Mouse (Mus musculus) intestine, postnatal 0 days (tissue): ENCODE results near the gene Gaa. TPM values are rescaled to one million over a fixed set of nuclear protein-coding genes. Genes with fewer than 3 reads are reported as not detected.

ENCODE experiments used
- ATAC-seq: fragments of 200-750 bp; cut with Nextera tagmentation; 2 replicates; pipeline ENCODE4 v1.8.0; 2017; ENCODE audit warnings: mild to moderate bottlenecking, moderate TSS enrichment, moderate library complexity
- H3K27ac ChIP-seq: fragments of 300-500 bp; sonication (generic); 2 replicates; pipeline ENCODE4 v1.5.1; 2014; ENCODE audit warnings: mild to moderate bottlenecking, low read depth, low read length, moderate library complexity
- H3K27me3 ChIP-seq: fragments of 300-500 bp; sonication (generic); replicated peaks from 2 replicates; pipeline ENCODE4 v1.6.1; 2014; ENCODE audit warnings: low read length, mixed read lengths; ENCODE audit not compliant: control insufficient read depth, insufficient read depth
- H3K36me3 ChIP-seq: fragments of 300-500 bp; sonication (generic); 2 replicates; pipeline ENCODE4 v1.6.1; 2014; ENCODE audit warnings: mild to moderate bottlenecking, moderate library complexity; ENCODE audit not compliant: control insufficient read depth, insufficient read depth
- H3K4me1 ChIP-seq: fragments of 300-500 bp; sonication (generic); replicated peaks from 2 replicates; pipeline ENCODE4 v1.6.1; 2014; ENCODE audit warnings: antibody characterized with exemption, low read length, mixed read lengths; ENCODE audit not compliant: control insufficient read depth, insufficient read depth
- H3K4me2 ChIP-seq: fragments of 300-500 bp; sonication (generic); replicated peaks from 2 replicates; pipeline ENCODE4 v1.6.1; 2014; ENCODE audit warnings: low read depth, mild to moderate bottlenecking, moderate library complexity
- H3K4me3 ChIP-seq: fragments of 300-500 bp; sonication (generic); 2 replicates; pipeline ENCODE4 v1.5.1; 2014; ENCODE audit warnings: low read depth, low read length
- H3K9ac ChIP-seq: fragments of 300-500 bp; sonication (generic); 2 replicates; pipeline ENCODE4 v1.6.1; 2014; ENCODE audit warnings: mild to moderate bottlenecking, low read depth, low read length
- H3K9me3 ChIP-seq: fragments of 300-500 bp; sonication (generic); 2 replicates; pipeline ENCODE4 v1.6.1; 2016; ENCODE audit warnings: mixed run types; ENCODE audit not compliant: control insufficient read depth
- CTCF ChIP-seq: sonication (generic); IDR thresholded peaks from 2 replicates; pipeline ENCODE4 v1.5.1; 2016; ENCODE audit warnings: low read depth, mild to moderate bottlenecking, control low read depth, antibody characterized with exemption, moderate library complexity
- WGBS: fragments of 180-500 bp; shearing (Covaris S2); extraction: QIAGEN DNeasy Blood & Tissue Kit; methylation state at CpG from one replicate; pipeline ENCODE4 v1.1.7; 2014; 5-methylcytosine and 5-hydroxymethylcytosine counted together
- polyA plus RNA-seq: library from polyadenylated mRNA; unstranded; fragments of >200 nt; fragmentation: Nextera tagmentation; extraction: Ambion mirVana; gene quantifications from 2 replicates; pipeline ENCODE4 v1.2.1, GENCODE M21; 2015

Gene Gaa
- polyA plus RNA-seq, 1 experiment from 2014 or later, result 71.6 TPM

GRCm38 (mm10) chr11:119298917-119299316, 31.2 kb downstream of the Gaa start:
- no peak for ATAC-seq
- 0 out of 2 replicates have a peak overlapping the region, but pooled peaks have one; percentile 80 for H3K27ac ChIP-seq

GRCm38 (mm10) chr11:119299391-119300245, 31.9 kb downstream of the Gaa start, which contains the start of gene Eif4a3:
Gene Eif4a3, minus strand, starts transcription at chr11:119300089.
- ATAC-seq, result peak; percentile 96
- WGBS, result under 1% methylated on average over 89 of the region's 89 CpGs

More at GRCm38 (mm10) chr11:119298917-119299316, 31.2 kb downstream of the Gaa start:
- WGBS, result 8% methylated on average over 7 of the region's 7 CpGs
- peaks cover 42% of the 10 kb centered on the region for H3K36me3 ChIP-seq
- H3K4me3 ChIP-seq, result peak overlapping the region; percentile 93
- H3K4me1 ChIP-seq, result no peaks in the 10 kb centered on the region
- peak overlapping the region; percentile 73 for H3K4me2 ChIP-seq
- H3K9me3 ChIP-seq, result no peaks in the 10 kb centered on the region
- no peaks in the 10 kb centered on the region for H3K27me3 ChIP-seq
- no peak for TF ChIP-seq CTCF
- peak overlapping the region; percentile 94 for H3K9ac ChIP-seq

GRCm38 (mm10) chr11:119300246-119300935, 32.7 kb downstream of the Gaa start:
- Histone ChIP-seq H3K9ac (peak overlapping the region; percentile 94), H3K27me3 (no peaks in the 10 kb centered on the region), H3K27ac (peak overlapping the region; percentile 58), H3K4me1 (no peaks in the 10 kb centered on the region), H3K4me2 (peak overlapping the region; percentile 73), H3K9me3 (no peaks in the 10 kb centered on the region), H3K4me3 (peak overlapping the region; percentile 93), H3K36me3 (peaks cover 27% of the 10 kb centered on the region)
- 1% methylated on average over 31 of the region's 31 CpGs for WGBS
- peak; percentile 58 for ATAC-seq
- TF ChIP-seq CTCF, result peak; percentile 41

More at GRCm38 (mm10) chr11:119299391-119300245, 31.9 kb downstream of the Gaa start, which contains the start of gene Eif4a3:
- no peaks in the 10 kb centered on the region for H3K27me3 ChIP-seq
- peak within 1 kb of the TSS; percentile 94 for H3K9ac ChIP-seq
- H3K27ac ChIP-seq, result peak within 1 kb of the TSS; percentile 80
- no peaks in the 10 kb centered on the region for H3K4me1 ChIP-seq
- H3K4me3 ChIP-seq, result peak within 1 kb of the TSS; percentile 93
- H3K9me3 ChIP-seq, result no peaks in the 10 kb centered on the region
- peak within 1 kb of the TSS; percentile 73 for H3K4me2 ChIP-seq
- peaks cover 35% of the 10 kb centered on the region for H3K36me3 ChIP-seq
- TF ChIP-seq CTCF, result no peak

- no peak for TF ChIP-seq CTCF
- Histone ChIP-seq H3K9ac (peak overlapping the region; percentile 94; the same call in 1 of the 2 replicates), H3K36me3 (peaks cover 21% of the 10 kb centered on the region), H3K27ac (no peak overlapping the region), H3K9me3 (no peaks in the 10 kb centered on the region), H3K4me2 (no peak overlapping the region), H3K4me1 (no peaks in the 10 kb centered on the region), H3K27me3 (no peaks in the 10 kb centered on the region), H3K4me3 (no peak overlapping the region)
- ATAC-seq, result no peak
- 20% methylated on average over 2 of the region's 2 CpGs for WGBS
Observed at GRCm38 (mm10) chr11:119300986-119301385, 33.3 kb downstream of the Gaa start.

- no peak overlapping the region for H3K27ac ChIP-seq
- 47% methylated on average over 16 of the region's 16 CpGs for WGBS
- H3K4me3 ChIP-seq, result no peak overlapping the region
- no peaks in the 10 kb centered on the region for H3K9me3 ChIP-seq
- ATAC-seq, result 0 out of 2 replicates have a peak, but pooled peaks have one; percentile 17
- no peak overlapping the region for H3K9ac ChIP-seq
- H3K27me3 ChIP-seq, result no peaks in the 10 kb centered on the region
- peak; percentile 88 for TF ChIP-seq CTCF
- H3K36me3 ChIP-seq, result no peaks in the 10 kb centered on the region
- H3K4me1 ChIP-seq, result no peaks in the 10 kb centered on the region
- no peak overlapping the region for H3K4me2 ChIP-seq
Observed at GRCm38 (mm10) chr11:119304904-119305712, 37.4 kb downstream of the Gaa start.
